Mouse (Mus musculus) CH12.LX (cell line): ENCODE data around the gene Mrps18c. TPM values are rescaled to one million over a fixed set of nuclear protein-coding genes. Genes with fewer than 3 reads are reported as not detected.

Source experiments
- DNase-seq: peaks from one replicate; pipeline ENCODE4 v3.0.0-alpha.2; 2013; ENCODE audit errors: extremely low read depth
- H3K27ac ChIP-seq: 2 replicates; pipeline ENCODE4 v1.5.1; 2012; ENCODE audit warnings: low read depth, mild to moderate bottlenecking, control low read depth, moderate library complexity; ENCODE audit not compliant: insufficient read depth
- H3K27me3 ChIP-seq: replicated peaks from 2 replicates; pipeline ENCODE3; 2012; ENCODE audit warnings: inconsistent platforms
- H3K36me3 ChIP-seq, 2 experiments: replicated peaks in 1 of 2; 2 replicates each; pipeline versions ENCODE3 to v1.6.1; 2012; ENCODE audit warnings: inconsistent platforms in 1 of 2, low read length in 1 of 2, mild to moderate bottlenecking in 1 of 2, mixed read lengths in 1 of 2, moderate library complexity in 1 of 2; ENCODE audit not compliant: control insufficient read depth in 1 of 2, insufficient read depth in 1 of 2
- H3K4me1 ChIP-seq, 2 experiments: 2 replicates each; pipeline ENCODE4 v1.6.1; 2012; ENCODE audit warnings: inconsistent platforms in 1 of 2, moderate library complexity in 1 of 2; ENCODE audit not compliant: insufficient read depth in 2 of 2, control insufficient read depth in 1 of 2
- H3K4me2 ChIP-seq: 2 replicates; pipeline ENCODE4 v1.6.1; 2012; ENCODE audit warnings: low read depth, mild to moderate bottlenecking, control low read depth; ENCODE audit not compliant: poor library complexity, insufficient read depth, severe bottlenecking
- H3K4me3 ChIP-seq, 3 experiments: fragments of 150-350 bp in 1 of 3; sonication (generic) in 1 of 3; replicated peaks in 1 of 3; 2 replicates each; pipeline versions ENCODE3 to v1.5.1; 2011 to 2012; ENCODE audit warnings: low read depth in 2 of 3, low read length in 2 of 3, mild to moderate bottlenecking in 2 of 3, moderate library complexity in 2 of 3, control low read depth in 1 of 3, improper control_type of control experiment in 1 of 3, inconsistent platforms in 1 of 3, mixed read lengths in 1 of 3; ENCODE audit not compliant: poor library complexity in 1 of 3
- H3K79me2 ChIP-seq: replicated peaks from 2 replicates; pipeline ENCODE4 v1.6.1; 2012; ENCODE audit warnings: mild to moderate bottlenecking, moderate library complexity; ENCODE audit not compliant: control insufficient read depth, poor library complexity, insufficient read depth, severe bottlenecking; ENCODE audit errors: extremely low read depth
- H3K9ac ChIP-seq: 2 replicates; pipeline ENCODE4 v1.6.1; 2012; ENCODE audit warnings: low read depth, mild to moderate bottlenecking, control low read depth, moderate library complexity; ENCODE audit not compliant: insufficient read depth
- H3K9me3 ChIP-seq: replicated peaks from 2 replicates; pipeline ENCODE3; 2012; ENCODE audit warnings: low read length, inconsistent platforms, mixed read lengths
- CHD1 ChIP-seq: IDR thresholded peaks from 2 replicates; pipeline ENCODE4 v1.6.1; 2012; ENCODE audit warnings: low read depth, low read length, improper control_type of control experiment, inconsistent platforms
- ELF1 ChIP-seq: IDR thresholded peaks from 2 replicates; pipeline ENCODE4 v1.6.1; 2014; ENCODE audit warnings: low read depth, mild to moderate bottlenecking, inconsistent platforms, low read length, improper control_type of control experiment
- JUN ChIP-seq: IDR thresholded peaks from 2 replicates; pipeline ENCODE4 v1.6.1; 2011; ENCODE audit warnings: low read depth, mild to moderate bottlenecking, low read length, improper control_type of control experiment, moderate library complexity; ENCODE audit not compliant: insufficient read depth
- JUND ChIP-seq: conservative IDR thresholded peaks from 2 replicates; pipeline ENCODE4 v1.6.1; 2011; ENCODE audit warnings: low read depth, low read length, improper control_type of control experiment
- MAZ ChIP-seq: IDR thresholded peaks from 2 replicates; pipeline ENCODE4 v1.6.1; 2012; ENCODE audit warnings: low read depth, mild to moderate bottlenecking, inconsistent platforms, low read length, improper control_type of control experiment, moderate library complexity
- NELFE ChIP-seq: IDR thresholded peaks from 2 replicates; pipeline ENCODE4 v1.6.1; 2011; ENCODE audit warnings: low read depth, low read length, improper control_type of control experiment
- RCOR1 ChIP-seq: conservative IDR thresholded peaks from 2 replicates; pipeline ENCODE4 v1.6.1; 2012; ENCODE audit warnings: low read depth, mild to moderate bottlenecking, inconsistent platforms, low read length, improper control_type of control experiment
- SMC3 ChIP-seq: IDR thresholded peaks from 2 replicates; pipeline ENCODE4 v1.6.1; 2011; ENCODE audit warnings: low read depth, low read length, improper control_type of control experiment
- ZNF384 ChIP-seq: IDR thresholded peaks from 2 replicates; pipeline ENCODE4 v1.6.1; 2012; ENCODE audit warnings: low read depth, low read length, improper control_type of control experiment, inconsistent platforms
- dilution Hi-C: fragments of 300-500 bp; cut with MboI; formaldehyde crosslinking; loops from 2 replicates; pipeline ENCODE4 v1.14.3; 2020; ENCODE audit warnings: low sequenced_read_pairs; ENCODE audit not compliant: extremely low pct_unique_long_range_greater_than_20kb, extremely low pct_ligation_motif_present
- in situ Hi-C: fragments of 300-500 bp; cut with MboI; formaldehyde crosslinking; loops from 3 replicates; pipeline ENCODE4 v1.14.3; 2019; ENCODE audit warnings: low sequenced_read_pairs, low pct_ligation_motif_present, low pct_unique_long_range_greater_than_20kb, mixed read lengths
- polyA plus RNA-seq: library from polyadenylated mRNA; unstranded; fragments of >175 nt; gene quantifications from 2 replicates; pipeline ENCODE4 v1.2.1, GENCODE M21; 2012; ENCODE audit warnings: low read depth; ENCODE audit not compliant: insufficient read length
- total RNA-seq, 2 experiments: library from RNA; depleted of rRNA; stranded (reverse); fragments of 300-350 nt in 1 of 2; fragments of >200 nt in 1 of 2; gene quantifications; 2 replicates each; pipeline ENCODE4 v1.2.3; 2012 to 2014

Mrps18c gene
- total and polyA plus RNA-seq, 3 experiments, result 87.2 to 216 (median 111) TPM

- Histone ChIP-seq H3K79me2 (no peaks in the 10 kb centered on the region), H3K27me3 (no peaks in the 10 kb centered on the region), H3K36me3 (peaks cover 15 to 29% of the 10 kb centered on the region in 2 experiments), H3K27ac (no peak overlapping the region), H3K4me1 (peaks cover 10 to 27% of the 10 kb centered on the region in 2 experiments), H3K9me3 (peaks cover 18% of the 10 kb centered on the region), H3K9ac (no peak overlapping the region), H3K4me3 (no peak overlapping the region), H3K4me2 (no peak overlapping the region)
- no peak for DNase-seq
- dilution Hi-C loops (no loop called here), in situ Hi-C loops (no loop called here)
- TF ChIP-seq SMC3 (no peak), RCOR1 (no peak), ZNF384 (no peak), NELFE (no peak), ELF1 (no peak)
These were observed 40.3 kb upstream of the Mrps18c start for GRCm38 (mm10) chr5:100758121-100758520.

DNA sequence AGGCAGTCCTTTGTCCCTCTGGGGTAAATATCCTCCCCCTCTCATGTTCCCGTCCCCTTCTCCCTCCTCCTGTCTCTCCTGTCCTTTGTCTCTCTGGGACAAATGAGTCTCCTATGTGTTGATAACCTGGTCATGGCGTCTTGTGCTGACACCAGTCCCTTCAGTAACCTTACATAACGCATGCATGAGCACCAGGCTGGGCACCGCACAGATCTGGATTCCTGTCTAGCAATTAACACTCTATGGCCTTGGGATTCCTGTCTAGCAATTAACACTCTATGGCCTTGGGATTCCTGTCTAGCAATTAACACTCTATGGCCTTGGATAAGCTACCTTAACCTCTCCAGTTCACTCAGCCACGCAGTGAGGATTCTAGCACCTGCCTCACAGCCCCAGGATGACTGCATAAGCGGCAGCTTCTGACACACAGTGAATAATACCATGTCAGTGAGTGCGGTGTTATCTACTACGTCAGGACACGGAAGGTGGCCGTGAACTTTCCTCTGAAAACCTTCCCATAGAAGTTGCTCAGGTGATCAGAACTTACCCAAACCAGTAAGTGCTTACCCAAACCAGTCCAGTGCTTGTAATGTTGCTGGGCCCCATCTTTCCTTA lies 38.3 kb upstream of the Mrps18c start:
- TF ChIP-seq JUN (no peak), MAZ (no peak)
- H3K36me3 ChIP-seq, result peaks cover 33 to 50% of the 10 kb centered on the region in 2 experiments
- no peak overlapping the region for H3K4me2 ChIP-seq
- peak; percentile 7 for DNase-seq
- H3K9me3 ChIP-seq, result peaks cover 18% of the 10 kb centered on the region
- H3K9ac ChIP-seq, result no peak overlapping the region
- no peak overlapping the region for H3K4me3 ChIP-seq
- H3K27me3 ChIP-seq, result no peaks in the 10 kb centered on the region
- no peak overlapping the region for H3K27ac ChIP-seq
- dilution Hi-C loops (no loop called here), in situ Hi-C loops (loop anchor here (5.0 kb wide), 1 partner anchor 83 kb away; the partner anchor contains the start of gene Coq2)
- no peaks in the 10 kb centered on the region for H3K79me2 ChIP-seq
- H3K4me1 ChIP-seq, result peaks cover 2 to 8% of the 10 kb centered on the region in 2 experiments; a peak in 3 of 4 replicates

GRCm38 (mm10) chr5:100761736-100762135 lies 36.7 kb upstream of the Mrps18c start:
- H3K9ac ChIP-seq, result no peak overlapping the region
- H3K36me3 ChIP-seq, result peaks cover 47 to 65% of the 10 kb centered on the region in 2 experiments
- peaks cover 2 to 8% of the 10 kb centered on the region in 2 experiments; a peak in 3 of 4 replicates for H3K4me1 ChIP-seq
- dilution Hi-C loops, result no loop called here
- no peak for DNase-seq
- H3K4me3 ChIP-seq, result no peak overlapping the region
- TF ChIP-seq JUND (no peak), SMC3 (no peak), CHD1 (no peak)
- TF ChIP-seq, all 38 proteins: peak for 0
- in situ Hi-C loops, result loop anchor here (5.0 kb wide), 1 partner anchor 84 kb away; the partner anchor contains the start of gene Coq2
- H3K79me2 ChIP-seq, result no peaks in the 10 kb centered on the region
- H3K27me3 ChIP-seq, result no peaks in the 10 kb centered on the region
- no peak overlapping the region for H3K27ac ChIP-seq
- peaks cover 13% of the 10 kb centered on the region for H3K9me3 ChIP-seq
- no peak overlapping the region for H3K4me2 ChIP-seq
